12 mouse cellular contexts compared by ENCODE assay signal in genomic region chr1:156251096-156251495, GRCm38 (mm10). TPM values are rescaled to one million over a fixed set of nuclear protein-coding genes. Genes with fewer than 3 reads are reported as not detected.
"Had no signal": no experiment of that assay in that cellular context is flagged by ENCODE, and none has a peak within 500 bp of the region (broad histone marks: within the 10 kb centered on the region; RNA-seq: fewer than 3 reads in every experiment).

No protein-coding gene starts in this region.

RNA-seq across cellular contexts. Expression of gene Fam163a, which starts 46.3 kb away (rescaled TPM):
- polyA plus RNA-seq: inflammation-experienced regulatory T-cells, adult 6 months had no signal

RNA-seq across cellular contexts. Expression of gene Tdrd5, which starts 52.4 kb away (rescaled TPM):
- polyA plus RNA-seq: heart, postnatal 0 days; hindbrain, embryonic 10.5 days; inflammation-experienced regulatory T-cells, adult 6 months; large intestine, adult 2 months had no signal

RNA-seq across cellular contexts. Expression of gene Nphs2, which starts 59.4 kb away (rescaled TPM):
- polyA plus RNA-seq: heart, embryonic 12.5 days; heart, embryonic 13.5 days; heart, embryonic 14.5 days; heart, embryonic 16.5 days; hindbrain, embryonic 10.5 days; hindbrain, embryonic 11.5 days; hindbrain, embryonic 13.5 days; inflammation-experienced regulatory T-cells, adult 6 months; intestine, embryonic 15.5 days; intestine, embryonic 16.5 days had no signal
